13 mouse cellular contexts compared by ENCODE assay signal in genomic region chr5:76170522-76170921, GRCm38 (mm10).
"Had no signal": no experiment of that assay in that cellular context is flagged by ENCODE, and none has a peak within 500 bp of the region (broad histone marks: within the 10 kb centered on the region; RNA-seq: fewer than 3 reads in every experiment).

No protein-coding gene starts in this region.

- H3K9ac ChIP-seq: limb, embryonic 12.5 days; midbrain, embryonic 12.5 days; neural tube, embryonic 13.5 days had no signal

- H3K4me2 ChIP-seq: limb, embryonic 12.5 days; midbrain, embryonic 12.5 days; neural tube, embryonic 13.5 days had no signal

- H3K27ac ChIP-seq: kidney, postnatal 0 days; limb, embryonic 12.5 days; midbrain, embryonic 12.5 days; neural tube, embryonic 13.5 days had no signal

- ATAC-seq: midbrain, embryonic 16.5 days had no signal

- DNase-seq: kidney, adult 11 months; kidney, adult 9 months; kidney, postnatal 36 days; lung, adult 18-20 months; retina, postnatal 1 day; right cerebral cortex, postnatal 4 days; spleen, adult 18-20 months; thymus, postnatal 36 days had no signal

- H3K4me3 ChIP-seq: limb, embryonic 12.5 days; midbrain, embryonic 12.5 days; neural tube, embryonic 13.5 days had no signal

- H3K9me3 ChIP-seq: limb, embryonic 12.5 days; midbrain, embryonic 12.5 days; neural tube, embryonic 13.5 days had no signal

- H3K36me3 ChIP-seq: limb, embryonic 12.5 days; midbrain, embryonic 12.5 days; neural tube, embryonic 13.5 days had no signal

- H3K27me3 ChIP-seq: limb, embryonic 12.5 days; midbrain, embryonic 12.5 days; neural tube, embryonic 13.5 days had no signal

- H3K4me1 ChIP-seq: limb, embryonic 12.5 days; midbrain, embryonic 12.5 days; neural tube, embryonic 13.5 days had no signal
